Mouse (Mus musculus) thymus, adult 2 months (tissue): ENCODE measurements around the gene Rtn1. TPM values are rescaled to one million over a fixed set of nuclear protein-coding genes. Genes with fewer than 3 reads are reported as not detected.

Experiments used
- DNase-seq: peaks from one replicate; pipeline ENCODE4 v3.0.0; 2021
- H3K27ac ChIP-seq: fragments of 200-500 bp; 2 replicates; pipeline ENCODE4 v1.5.1; 2012; ENCODE audit warnings: low read length, control low read depth; ENCODE audit not compliant: control insufficient read depth, insufficient read depth
- H3K27me3 ChIP-seq: fragments of 200-500 bp; 2 replicates; pipeline ENCODE4 v1.6.1; 2012; ENCODE audit warnings: mild to moderate bottlenecking, low read length, moderate library complexity, mixed read lengths; ENCODE audit not compliant: control insufficient read depth, insufficient read depth
- H3K36me3 ChIP-seq: fragments of 200-500 bp; 2 replicates; pipeline ENCODE4 v1.6.1; 2012; ENCODE audit warnings: mild to moderate bottlenecking, low read length, moderate library complexity; ENCODE audit not compliant: control insufficient read depth, insufficient read depth
- H3K4me1 ChIP-seq: fragments of 200-500 bp; replicated peaks from 2 replicates; pipeline ENCODE4 v1.6.1; 2012; ENCODE audit warnings: low read length; ENCODE audit not compliant: control insufficient read depth, insufficient read depth
- H3K4me3 ChIP-seq: fragments of 200-500 bp; 2 replicates; pipeline ENCODE4 v1.5.1; 2012; ENCODE audit warnings: mild to moderate bottlenecking, low read length, control low read depth, moderate library complexity; ENCODE audit not compliant: control insufficient read depth, insufficient read depth
- CTCF ChIP-seq: fragments of 200-500 bp; IDR thresholded peaks from 2 replicates; pipeline ENCODE4 v1.5.1; 2012; ENCODE audit warnings: mild to moderate bottlenecking, control low read depth, low read length, moderate library complexity, borderline replicate concordance; ENCODE audit not compliant: control insufficient read depth, poor library complexity, insufficient read depth; ENCODE audit errors: extremely low read depth
- POLR2A ChIP-seq: fragments of 200-500 bp; IDR thresholded peaks from 2 replicates; pipeline ENCODE4 v1.6.1; 2012; ENCODE audit warnings: mild to moderate bottlenecking, low read length, control low read depth, moderate library complexity; ENCODE audit not compliant: control insufficient read depth, poor library complexity, insufficient read depth; ENCODE audit errors: extremely low read depth
- WGBS: fragments of 180-500 bp; shearing (Covaris S2); methylation state at CpG from one replicate; pipeline ENCODE4 v1.1.7; 2018; 5-methylcytosine and 5-hydroxymethylcytosine counted together
- polyA plus RNA-seq: library from polyadenylated mRNA; depleted of rRNA; stranded (reverse); fragments of >200 nt; gene quantifications from 2 replicates; pipeline ENCODE4 v1.2.3, GENCODE M21; 2012

Gene Rtn1
- polyA plus RNA-seq, 1 experiment, result 1.6 TPM

DNA sequence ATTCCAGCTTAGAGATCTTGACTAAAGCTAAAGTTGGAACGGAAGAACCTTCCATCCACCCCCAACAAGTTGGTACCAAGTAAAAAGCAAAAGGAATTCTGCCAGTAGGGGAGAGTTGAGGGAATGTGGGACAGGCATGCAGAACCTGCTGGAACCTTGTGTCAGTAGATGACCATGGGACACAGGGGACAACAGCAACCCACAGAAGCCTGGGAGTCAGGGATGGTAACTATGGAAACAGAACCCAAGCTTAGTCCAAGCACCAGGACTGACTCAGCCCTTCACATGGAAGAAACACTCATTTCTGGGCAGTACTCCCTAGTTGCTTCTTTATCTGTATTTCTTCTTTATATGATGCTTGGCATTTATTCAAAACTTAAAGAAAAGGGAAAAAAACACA, 54.6 kb downstream of the Rtn1 start:
- DNase-seq, result no peak
- Histone ChIP-seq H3K27ac (no peak overlapping the region), H3K4me3 (no peak overlapping the region), H3K27me3 (no peaks in the 10 kb centered on the region), H3K4me1 (peaks cover 4% of the 10 kb centered on the region), H3K36me3 (no peaks in the 10 kb centered on the region)
- 93% methylated on average over 1 of the region's 1 CpGs for WGBS
- no peak for TF ChIP-seq CTCF
- no peak for TF ChIP-seq POLR2A

- H3K4me1 ChIP-seq, result peaks cover 4% of the 10 kb centered on the region
- no peaks in the 10 kb centered on the region for H3K27me3 ChIP-seq
- no peak overlapping the region for H3K4me3 ChIP-seq
- TF ChIP-seq POLR2A (no peak), CTCF (no peak)
- 84% methylated on average over 1 of the region's 1 CpGs for WGBS
- H3K36me3 ChIP-seq, result no peaks in the 10 kb centered on the region
- no peak overlapping the region for H3K27ac ChIP-seq
- DNase-seq, result no peak
These were observed 55.3 kb downstream of the Rtn1 start for GRCm38 (mm10) chr12:72353506-72353905.

DNA sequence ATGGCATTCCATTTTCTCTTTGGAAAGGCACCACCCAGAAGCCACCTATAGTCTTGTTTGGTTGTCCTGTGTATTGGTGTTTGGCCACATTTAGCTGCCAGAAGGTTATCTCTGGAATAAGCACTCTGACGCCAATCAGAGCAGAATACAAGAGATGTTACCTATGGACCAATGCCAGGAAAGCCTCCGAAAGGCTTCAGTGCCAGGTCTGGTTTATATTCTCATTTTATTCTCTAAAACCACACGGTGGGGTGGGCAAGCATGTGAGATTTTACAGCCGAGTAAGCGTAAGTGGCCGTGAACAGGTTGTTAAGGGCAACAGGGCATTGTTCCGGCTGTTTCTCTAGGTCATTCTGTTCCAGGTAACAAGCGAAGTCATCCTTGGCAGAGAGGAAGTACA, 60.3 kb downstream of the Rtn1 start:
- Histone ChIP-seq H3K36me3 (no peaks in the 10 kb centered on the region), H3K4me1 (no peaks in the 10 kb centered on the region)
- 94% methylated on average over 8 of the region's 8 CpGs for WGBS

GRCm38 (mm10) chr12:72347184-72347583, 61.7 kb downstream of the Rtn1 start:
- no peak for DNase-seq
- 93% methylated on average over 1 of the region's 1 CpGs for WGBS
- Histone ChIP-seq H3K27me3 (no peaks in the 10 kb centered on the region), H3K4me3 (no peak overlapping the region), H3K36me3 (no peaks in the 10 kb centered on the region), H3K27ac (no peak overlapping the region), H3K4me1 (no peaks in the 10 kb centered on the region)
- TF ChIP-seq POLR2A (no peak), CTCF (no peak)

More for the DNA sequence above, 60.3 kb downstream of the Rtn1 start:
- H3K27me3 ChIP-seq, result no peaks in the 10 kb centered on the region
- DNase-seq, result no peak
- H3K4me3 ChIP-seq, result no peak overlapping the region
- TF ChIP-seq POLR2A, result no peak
- TF ChIP-seq CTCF, result no peak
- no peak overlapping the region for H3K27ac ChIP-seq

GRCm38 (mm10) chr12:72343639-72344038, 65.2 kb downstream of the Rtn1 start:
- DNase-seq, result no peak
- H3K36me3 ChIP-seq, result no peaks in the 10 kb centered on the region
- H3K27me3 ChIP-seq, result no peaks in the 10 kb centered on the region
- 85% methylated on average over 2 of the region's 2 CpGs for whole genome bisulfite sequencing
- H3K4me1 ChIP-seq, result no peaks in the 10 kb centered on the region
- no peak for TF ChIP-seq POLR2A
- no peak overlapping the region for H3K27ac ChIP-seq
- H3K4me3 ChIP-seq, result no peak overlapping the region

DNA sequence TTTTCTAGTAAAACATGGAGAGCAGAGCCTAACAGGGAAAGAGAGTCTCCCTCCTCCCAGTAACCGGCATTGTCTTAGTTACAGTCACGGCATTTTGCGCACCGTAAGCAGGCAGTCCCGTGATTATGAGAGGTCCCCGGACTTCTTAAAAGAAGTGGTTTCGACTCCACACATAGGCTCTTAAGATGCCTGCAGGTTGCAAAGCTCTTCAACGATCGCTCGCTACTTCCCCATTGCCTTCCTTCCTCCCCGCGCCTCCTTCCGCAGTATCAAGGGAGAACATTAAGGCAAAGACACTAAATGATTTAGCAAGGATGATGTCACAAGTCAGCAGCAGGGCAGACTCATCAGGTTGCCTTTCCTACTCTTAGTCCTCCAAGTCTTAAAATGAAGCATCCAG, 72.8 kb downstream of the Rtn1 start:
- Histone ChIP-seq H3K27me3 (no peaks in the 10 kb centered on the region), H3K27ac (no peak overlapping the region), H3K4me3 (no peak overlapping the region), H3K4me1 (no peaks in the 10 kb centered on the region), H3K36me3 (no peaks in the 10 kb centered on the region)
- DNase-seq, result no peak
- TF ChIP-seq CTCF, result no peak
- TF ChIP-seq POLR2A, result no peak
- WGBS, result 52% methylated on average over 13 of the region's 13 CpGs

DNA sequence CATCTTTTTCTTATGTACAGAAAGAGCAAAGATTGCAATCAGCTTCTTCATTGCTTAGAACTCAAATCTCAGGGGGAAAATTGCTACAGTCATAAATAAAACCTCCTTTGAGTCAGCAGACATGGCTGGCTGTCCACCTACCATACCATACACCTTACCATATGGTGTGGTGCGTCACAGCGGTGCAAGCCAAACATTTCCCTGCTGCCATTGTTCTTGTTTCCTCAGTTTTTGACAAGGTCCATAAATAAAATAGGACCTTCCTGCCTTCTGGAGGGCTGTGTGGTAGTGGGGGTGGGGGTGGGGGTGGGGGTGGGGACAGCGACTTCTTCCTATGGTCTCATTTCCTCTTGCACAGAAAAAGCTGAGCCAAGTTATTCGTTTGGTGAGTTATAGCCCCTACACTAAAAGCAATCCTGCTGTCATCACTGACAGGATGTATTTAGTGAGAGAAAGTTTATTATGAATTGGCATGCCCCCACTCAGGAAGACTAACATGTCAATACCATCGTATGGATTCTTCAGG, 76.3 kb downstream of the Rtn1 start:
- DNase-seq, result no peak
- no peaks in the 10 kb centered on the region for H3K27me3 ChIP-seq
- TF ChIP-seq CTCF (no peak), POLR2A (no peak)
- no peak overlapping the region for H3K4me3 ChIP-seq
- no peak overlapping the region for H3K27ac ChIP-seq
- 70% methylated on average over 5 of the region's 5 CpGs for WGBS
- no peaks in the 10 kb centered on the region for H3K36me3 ChIP-seq
- no peaks in the 10 kb centered on the region for H3K4me1 ChIP-seq
